Mouse (Mus musculus): ENCODE results near the gene Sirt3. TPM values are rescaled to one million over a fixed set of nuclear protein-coding genes. Genes with fewer than 3 reads are reported as not detected.
A peak's percentile ranks its signal among the peaks of the same experiment; 100 is the strongest.

Gene Sirt3
- polyA plus RNA-seq, 1 experiment from 2014 or later, result 27.3 TPM

DNA sequence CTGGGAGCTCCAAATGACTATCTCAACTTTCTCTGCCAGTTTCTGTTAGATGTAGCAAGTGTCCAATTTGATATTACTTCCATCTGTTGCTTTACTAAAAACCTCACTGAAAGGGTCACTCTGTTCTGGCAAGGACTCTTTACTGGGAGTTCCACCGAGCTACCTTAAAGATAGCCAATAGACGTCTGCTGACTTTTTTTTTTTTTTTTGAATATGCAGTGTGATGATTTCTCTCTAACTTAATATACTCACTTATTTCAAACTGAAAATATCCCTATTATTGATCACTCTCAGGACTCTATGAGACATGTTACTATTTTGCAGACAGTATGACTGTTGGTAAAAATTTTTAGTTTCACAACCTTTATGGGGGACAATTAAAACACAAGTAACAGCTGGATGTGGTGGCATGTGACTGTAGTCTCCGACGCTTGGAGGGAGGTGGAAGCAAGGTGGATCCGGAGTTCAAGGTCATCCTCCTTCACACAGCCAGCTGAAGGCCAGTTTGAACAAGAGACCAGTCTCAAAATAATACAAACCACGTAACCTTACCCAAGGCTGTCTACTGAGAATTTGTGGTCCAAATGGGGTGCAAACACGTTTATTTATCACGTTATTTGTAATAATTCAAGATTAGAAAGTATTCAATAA, 1.1 kb downstream of the Sirt3 start:
- WGBS, result 34% methylated on average over 8 of the region's 8 CpGs
- H3K36me3 ChIP-seq, result peaks cover 42% of the 10 kb centered on the region
- peaks cover 20% of the 10 kb centered on the region for H3K4me1 ChIP-seq (replicated peaks)
- DNase-seq (ENCODE audit: low spot score), result no peak
- H3K4me3 ChIP-seq, result peak overlapping the region; percentile 90
- peak overlapping the region; percentile 91 for H3K27ac ChIP-seq
- no peaks in the 10 kb centered on the region for H3K9me3 ChIP-seq
- no peaks in the 10 kb centered on the region for H3K27me3 ChIP-seq (ENCODE audit: insufficient read depth, poor library complexity, severe bottlenecking)

DNA sequence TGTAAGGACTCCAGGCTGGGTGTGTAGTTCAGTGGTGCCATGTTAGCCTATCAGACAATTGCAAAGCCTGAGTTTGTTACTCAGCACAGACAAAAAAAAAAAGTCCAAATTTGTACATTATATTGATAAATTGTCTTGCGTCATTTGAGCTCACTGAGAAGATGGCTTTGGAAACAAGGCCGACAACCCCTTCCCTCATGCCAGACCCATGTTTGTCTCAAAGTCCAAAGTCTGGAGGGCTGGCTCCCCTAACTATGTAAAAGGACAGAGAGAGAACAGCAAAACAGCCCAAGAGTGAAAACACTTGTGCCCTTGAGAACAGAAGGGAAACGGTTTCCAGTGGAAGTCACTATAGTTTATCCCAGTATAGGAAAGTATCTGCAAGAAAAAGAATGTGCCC, 1.7 kb downstream of the Sirt3 start:
- peak overlapping the region; percentile 90; the same call in 1 of the 2 replicates for H3K4me3 ChIP-seq
- 90% methylated on average over 3 of the region's 3 CpGs for WGBS
- H3K36me3 ChIP-seq, result peaks cover 41% of the 10 kb centered on the region
- H3K9me3 ChIP-seq, result no peaks in the 10 kb centered on the region
- H3K4me1 ChIP-seq (replicated peaks), result peaks cover 20% of the 10 kb centered on the region
- no peak for DNase-seq (ENCODE audit: low spot score)
- no peak overlapping the region for H3K27ac ChIP-seq
- no peaks in the 10 kb centered on the region for H3K27me3 ChIP-seq (ENCODE audit: insufficient read depth, poor library complexity, severe bottlenecking)

DNA sequence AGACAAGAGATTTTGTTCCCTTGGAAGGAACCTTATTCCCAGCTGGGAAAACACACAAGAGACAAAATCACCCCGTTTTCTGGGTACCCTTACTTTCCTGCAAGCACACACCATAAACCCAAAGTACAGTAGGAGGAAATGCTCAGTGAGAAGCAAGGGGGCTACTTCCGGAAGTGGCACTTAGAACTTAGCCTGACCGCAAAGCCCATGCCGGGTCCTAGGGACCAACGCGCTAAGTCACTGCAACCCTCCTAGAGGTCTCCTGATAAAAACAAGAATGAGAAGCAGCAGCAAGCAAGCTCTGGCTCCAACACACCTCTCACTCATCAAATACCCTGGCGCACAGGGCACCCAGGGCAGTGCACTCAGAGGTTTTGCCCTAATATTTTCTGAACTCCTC, 2.8 kb downstream of the Sirt3 start:
- peaks cover 20% of the 10 kb centered on the region for H3K4me1 ChIP-seq (replicated peaks)
- 90% methylated on average over 7 of the region's 7 CpGs for WGBS
- no peak overlapping the region for H3K4me3 ChIP-seq
- H3K27me3 ChIP-seq (ENCODE audit: insufficient read depth, poor library complexity, severe bottlenecking), result no peaks in the 10 kb centered on the region
- H3K27ac ChIP-seq, result no peak overlapping the region
- no peaks in the 10 kb centered on the region for H3K9me3 ChIP-seq
- no peak for DNase-seq (ENCODE audit: low spot score)
- peaks cover 38% of the 10 kb centered on the region for H3K36me3 ChIP-seq

DNA sequence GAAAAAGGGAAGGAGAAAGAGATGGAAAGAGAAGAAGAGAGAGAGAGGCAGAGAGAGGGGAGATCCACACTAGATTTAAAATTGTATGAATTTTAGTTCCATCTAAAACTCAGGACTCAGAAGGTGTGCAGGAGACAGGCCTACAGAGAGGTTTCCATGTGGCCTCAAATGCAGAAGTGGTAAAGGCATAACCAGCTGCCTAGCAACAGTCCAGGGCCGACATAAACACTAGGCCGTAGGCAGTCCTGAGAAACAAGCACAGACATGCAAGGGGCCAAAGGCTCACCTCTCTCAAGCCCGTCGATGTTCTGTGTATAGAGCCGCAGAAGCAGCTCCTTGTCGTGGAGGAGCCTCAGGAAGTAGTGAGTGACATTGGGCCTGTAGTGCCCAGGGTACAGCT, 4.7 kb downstream of the Sirt3 start:
- H3K36me3 ChIP-seq, result peaks cover 37% of the 10 kb centered on the region
- no peaks in the 10 kb centered on the region for H3K9me3 ChIP-seq
- no peak overlapping the region for H3K4me3 ChIP-seq
- 81% methylated on average over 6 of the region's 6 CpGs for WGBS
- H3K4me1 ChIP-seq (replicated peaks), result peaks cover 8% of the 10 kb centered on the region
- no peak overlapping the region for H3K27ac ChIP-seq
- no peaks in the 10 kb centered on the region for H3K27me3 ChIP-seq (ENCODE audit: insufficient read depth, poor library complexity, severe bottlenecking)
- no peak for DNase-seq (ENCODE audit: low spot score)

DNA sequence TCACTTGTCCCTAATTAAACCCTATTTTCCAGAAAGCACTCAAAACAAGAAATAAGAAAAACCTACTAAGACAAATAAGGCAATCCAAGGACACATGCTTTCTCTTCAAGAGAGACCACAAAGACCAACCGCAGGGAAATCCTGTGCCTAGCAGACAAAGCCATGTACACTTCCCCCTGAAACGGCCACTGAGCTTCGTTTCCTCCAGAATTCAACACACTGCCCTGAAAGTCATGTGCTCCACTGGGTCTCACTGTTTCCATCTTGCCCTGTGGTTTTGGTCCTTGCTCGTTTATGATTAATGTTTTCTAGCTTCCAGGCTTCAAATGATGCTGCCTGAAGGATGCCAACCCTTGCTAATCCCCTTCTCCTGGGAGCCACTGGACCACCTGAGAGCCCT, 7.9 kb downstream of the Sirt3 start:
- WGBS, result 89% methylated on average over 4 of the region's 4 CpGs
- H3K36me3 ChIP-seq, result peaks cover 40% of the 10 kb centered on the region
- no peaks in the 10 kb centered on the region for H3K9me3 ChIP-seq
- no peak for DNase-seq (ENCODE audit: low spot score)
- H3K4me3 ChIP-seq, result no peak overlapping the region
- H3K4me1 ChIP-seq (replicated peaks), result no peaks in the 10 kb centered on the region
- H3K27me3 ChIP-seq (ENCODE audit: insufficient read depth, poor library complexity, severe bottlenecking), result no peaks in the 10 kb centered on the region
- H3K27ac ChIP-seq, result no peak overlapping the region

DNA sequence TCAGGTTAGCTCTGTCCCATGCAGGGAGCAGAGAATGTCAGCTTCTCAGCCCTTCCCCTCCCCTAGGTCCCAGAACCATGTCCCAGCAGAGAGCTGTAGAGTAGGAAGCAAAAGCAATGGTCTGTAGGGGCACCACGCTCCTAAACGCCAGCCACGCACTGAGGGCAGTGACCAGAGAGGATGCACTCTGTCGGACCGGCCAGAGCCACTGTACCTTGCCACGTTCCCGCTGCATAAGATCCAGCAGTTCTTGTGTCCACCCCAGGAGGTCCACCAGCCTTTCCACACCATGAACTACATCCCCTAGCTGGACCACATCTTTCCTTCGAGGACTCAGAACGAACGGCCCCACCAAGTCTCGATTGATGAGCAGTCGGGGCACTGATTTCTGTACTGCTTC, 17.3 kb downstream of the Sirt3 start:
- Histone ChIP-seq H3K9me3 (no peaks in the 10 kb centered on the region), H3K36me3 (peaks cover 79% of the 10 kb centered on the region), H3K4me1 (replicated peaks) (no peaks in the 10 kb centered on the region), H3K4me3 (no peak overlapping the region), H3K27me3 (ENCODE audit: insufficient read depth, poor library complexity, severe bottlenecking) (no peaks in the 10 kb centered on the region), H3K27ac (no peak overlapping the region)
- 86% methylated on average over 12 of the region's 12 CpGs for whole genome bisulfite sequencing
- no peak for DNase-seq (ENCODE audit: low spot score)

DNA sequence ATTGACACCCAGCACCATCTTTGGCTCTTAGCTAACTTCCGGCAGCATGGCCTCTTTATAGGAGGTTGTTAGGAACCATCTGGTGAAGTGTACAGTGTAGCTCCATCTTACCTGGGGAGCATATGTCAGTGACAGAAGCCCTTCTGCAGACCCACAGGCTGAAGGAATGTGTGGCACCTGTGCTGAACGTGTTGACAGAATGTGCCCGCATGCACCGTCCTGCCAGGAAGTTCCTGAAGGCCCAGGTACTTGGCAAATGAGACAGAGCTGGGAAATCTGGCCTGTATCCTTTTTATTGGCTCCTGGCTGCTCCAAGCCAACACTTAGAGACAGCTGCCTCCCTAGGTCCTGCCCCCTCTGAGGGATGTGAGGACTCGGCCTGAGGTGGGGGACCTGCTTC, 21.4 kb downstream of the Sirt3 start:
- Histone ChIP-seq H3K36me3 (peaks cover 74% of the 10 kb centered on the region), H3K9me3 (no peaks in the 10 kb centered on the region), H3K27ac (no peak overlapping the region), H3K27me3 (ENCODE audit: insufficient read depth, poor library complexity, severe bottlenecking) (no peaks in the 10 kb centered on the region), H3K4me3 (no peak overlapping the region), H3K4me1 (replicated peaks) (peaks cover 20% of the 10 kb centered on the region)
- WGBS, result 91% methylated on average over 5 of the region's 5 CpGs
- DNase-seq (ENCODE audit: low spot score), result no peak

DNA sequence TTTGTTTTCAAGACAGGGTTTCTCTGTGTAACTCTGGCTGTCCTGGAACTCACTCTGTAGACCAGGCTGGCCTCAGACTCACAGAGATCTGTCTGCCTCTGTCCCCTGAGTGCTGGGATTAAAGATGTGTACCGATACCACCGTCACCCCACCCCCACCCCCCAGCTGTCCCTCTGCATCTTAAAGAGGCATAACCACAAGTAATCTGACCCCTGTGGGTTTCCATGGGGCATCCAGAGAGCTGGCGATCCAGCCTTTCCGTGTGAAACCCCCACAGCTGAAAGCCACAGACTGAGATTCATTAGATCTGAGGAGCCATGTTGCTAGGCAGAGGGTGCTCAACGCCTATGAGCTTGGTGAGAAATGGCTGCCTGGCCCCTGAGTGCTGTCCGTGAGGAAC, 22.1 kb downstream of the Sirt3 start:
- Histone ChIP-seq H3K9me3 (no peaks in the 10 kb centered on the region), H3K27me3 (ENCODE audit: insufficient read depth, poor library complexity, severe bottlenecking) (no peaks in the 10 kb centered on the region), H3K27ac (no peak overlapping the region), H3K4me3 (no peak overlapping the region), H3K36me3 (peaks cover 69% of the 10 kb centered on the region), H3K4me1 (replicated peaks) (peaks cover 28% of the 10 kb centered on the region)
- no peak for DNase-seq (ENCODE audit: low spot score)
- WGBS, result 82% methylated on average over 6 of the region's 6 CpGs

DNA sequence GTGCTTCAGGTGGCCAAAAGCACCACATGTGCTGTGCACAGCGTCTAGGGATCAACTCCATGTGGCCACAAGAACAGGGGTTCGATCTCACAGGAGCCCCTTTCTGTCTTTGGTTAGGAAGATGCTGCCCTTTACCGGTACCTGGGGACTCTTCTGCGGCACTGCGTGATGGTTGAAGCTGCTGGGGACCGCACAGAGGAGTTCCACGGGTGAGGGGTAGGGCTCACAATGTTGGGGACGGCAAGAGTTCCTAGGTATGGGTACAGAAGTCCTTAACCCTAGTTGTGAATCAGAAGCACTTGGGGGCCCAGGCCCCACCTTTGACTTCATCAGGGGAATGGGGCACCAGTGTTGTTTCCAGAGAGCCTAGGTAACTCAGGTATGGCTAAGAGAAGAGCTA, 23.4 kb downstream of the Sirt3 start:
- no peaks in the 10 kb centered on the region for H3K9me3 ChIP-seq
- H3K27ac ChIP-seq, result no peak overlapping the region
- H3K4me1 ChIP-seq (replicated peaks), result peaks cover 30% of the 10 kb centered on the region
- 95% methylated on average over 8 of the region's 8 CpGs for WGBS
- peaks cover 67% of the 10 kb centered on the region for H3K36me3 ChIP-seq
- no peak for DNase-seq (ENCODE audit: low spot score)
- no peaks in the 10 kb centered on the region for H3K27me3 ChIP-seq (ENCODE audit: insufficient read depth, poor library complexity, severe bottlenecking)
- H3K4me3 ChIP-seq, result peak overlapping the region; percentile 74

DNA sequence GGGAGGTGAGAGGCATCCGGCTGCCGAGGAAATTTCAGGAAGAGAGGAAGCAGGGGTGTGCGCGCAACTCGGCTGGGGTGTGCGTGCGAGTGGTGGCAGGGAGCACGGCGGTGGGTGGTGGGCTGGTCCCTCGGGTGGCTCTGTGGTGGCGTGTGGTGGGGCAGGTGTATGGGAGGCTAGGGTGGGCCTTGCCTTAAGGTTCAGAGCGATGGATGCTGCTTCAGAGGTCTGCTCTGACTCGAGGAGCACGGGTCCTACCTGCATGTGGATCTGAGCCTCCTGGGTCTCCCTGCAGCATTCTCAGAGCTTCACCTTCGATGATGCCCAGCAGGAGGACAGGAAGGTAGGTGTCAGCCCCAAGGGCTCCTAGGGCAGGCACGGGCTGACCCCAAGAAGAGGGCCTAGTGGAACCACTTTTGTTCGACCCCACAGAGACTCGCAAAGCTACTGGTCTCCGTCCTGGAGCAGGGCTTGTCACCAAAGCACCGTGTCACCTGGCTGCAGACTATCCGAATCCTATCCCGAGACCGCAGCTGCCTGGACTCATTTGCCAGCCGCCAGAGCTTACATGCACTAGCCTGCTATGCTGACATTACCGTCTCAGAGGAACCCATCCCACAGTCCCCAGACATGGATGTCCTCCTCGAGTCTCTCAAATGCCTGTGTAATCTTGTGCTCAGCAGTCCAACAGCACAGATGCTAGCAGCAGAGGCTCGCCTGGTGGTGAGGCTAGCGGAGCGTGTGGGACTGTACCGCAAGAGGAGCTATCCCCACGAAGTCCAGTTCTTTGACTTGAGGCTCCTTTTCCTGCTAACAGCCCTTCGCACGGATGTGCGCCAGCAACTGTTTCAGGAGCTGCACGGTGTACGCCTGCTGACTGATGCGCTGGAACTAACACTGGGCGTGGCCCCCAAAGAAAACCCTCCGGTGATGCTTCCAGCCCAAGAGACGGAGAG, 24.3 kb downstream of the Sirt3 start, which contains the start of gene Bet1l:
Gene Bet1l, minus strand, starts transcription at position 28 of the 956 bp plus-strand sequence.
- WGBS, result 41% methylated on average over 40 of the region's 40 CpGs
- peaks cover 67% of the 10 kb centered on the region for H3K36me3 ChIP-seq
- no peak for DNase-seq (ENCODE audit: low spot score)

DNA sequence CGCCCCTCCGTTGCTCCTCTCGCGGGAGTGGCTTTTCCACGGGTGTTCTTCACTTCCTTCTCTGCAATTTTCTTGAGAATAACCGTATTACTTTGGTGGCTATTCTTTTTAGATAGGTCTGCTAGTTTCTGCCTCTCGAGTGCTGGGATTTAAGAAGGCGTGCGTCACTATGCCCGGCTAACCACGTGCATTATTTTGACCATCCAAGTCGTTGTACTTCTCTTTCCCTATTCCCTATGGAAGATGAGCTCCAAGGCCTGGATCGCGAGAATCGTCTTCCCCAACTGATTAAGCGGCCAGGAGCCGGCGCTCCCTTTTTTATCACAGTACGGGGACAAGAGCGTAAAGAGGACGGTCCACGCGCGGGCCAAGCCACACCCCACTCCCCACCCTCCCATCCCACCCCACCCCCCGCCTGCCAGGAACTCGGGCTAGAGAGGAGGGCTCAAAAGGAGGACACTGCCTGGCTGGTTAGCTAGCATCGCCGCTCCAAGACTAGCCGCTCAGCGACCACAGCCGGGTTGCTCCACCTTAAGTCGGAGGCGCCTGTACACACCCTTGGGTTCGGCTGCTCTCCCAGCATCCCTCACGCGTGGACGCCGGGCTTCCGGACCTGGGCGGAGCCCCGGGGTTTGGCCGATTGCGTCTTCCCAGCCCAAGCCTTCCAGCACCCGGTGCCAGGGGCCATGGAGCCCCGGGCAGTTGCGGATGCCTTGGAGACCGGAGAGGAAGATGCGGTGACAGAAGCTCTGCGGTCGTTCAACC, 25.1 kb downstream of the Sirt3 start, which contains the start of gene Ric8a:
Gene Ric8a, plus strand, starts transcription at position 173 of the 765 bp plus-strand sequence.
- Histone ChIP-seq H3K9me3 (no peaks in the 10 kb centered on the region), H3K27me3 (ENCODE audit: insufficient read depth, poor library complexity, severe bottlenecking) (no peaks in the 10 kb centered on the region), H3K4me3 (peak within 1 kb of the TSS; percentile 74), H3K27ac (peak within 1 kb of the TSS; percentile 87), H3K4me1 (replicated peaks) (peaks cover 30% of the 10 kb centered on the region), H3K36me3 (peaks cover 67% of the 10 kb centered on the region)
- under 1% methylated on average over 50 of the region's 50 CpGs for WGBS
- peak; percentile 80 for DNase-seq (ENCODE audit: low spot score)

More for the DNA sequence above, 24.3 kb downstream of the Sirt3 start, which contains the start of gene Bet1l:
- H3K4me3 ChIP-seq, result peak within 1 kb of the TSS; percentile 74
- H3K4me1 ChIP-seq (replicated peaks), result peaks cover 30% of the 10 kb centered on the region
- H3K27me3 ChIP-seq (ENCODE audit: insufficient read depth, poor library complexity, severe bottlenecking), result no peaks in the 10 kb centered on the region
- peak within 1 kb of the TSS; percentile 87 for H3K27ac ChIP-seq
- no peaks in the 10 kb centered on the region for H3K9me3 ChIP-seq

DNA sequence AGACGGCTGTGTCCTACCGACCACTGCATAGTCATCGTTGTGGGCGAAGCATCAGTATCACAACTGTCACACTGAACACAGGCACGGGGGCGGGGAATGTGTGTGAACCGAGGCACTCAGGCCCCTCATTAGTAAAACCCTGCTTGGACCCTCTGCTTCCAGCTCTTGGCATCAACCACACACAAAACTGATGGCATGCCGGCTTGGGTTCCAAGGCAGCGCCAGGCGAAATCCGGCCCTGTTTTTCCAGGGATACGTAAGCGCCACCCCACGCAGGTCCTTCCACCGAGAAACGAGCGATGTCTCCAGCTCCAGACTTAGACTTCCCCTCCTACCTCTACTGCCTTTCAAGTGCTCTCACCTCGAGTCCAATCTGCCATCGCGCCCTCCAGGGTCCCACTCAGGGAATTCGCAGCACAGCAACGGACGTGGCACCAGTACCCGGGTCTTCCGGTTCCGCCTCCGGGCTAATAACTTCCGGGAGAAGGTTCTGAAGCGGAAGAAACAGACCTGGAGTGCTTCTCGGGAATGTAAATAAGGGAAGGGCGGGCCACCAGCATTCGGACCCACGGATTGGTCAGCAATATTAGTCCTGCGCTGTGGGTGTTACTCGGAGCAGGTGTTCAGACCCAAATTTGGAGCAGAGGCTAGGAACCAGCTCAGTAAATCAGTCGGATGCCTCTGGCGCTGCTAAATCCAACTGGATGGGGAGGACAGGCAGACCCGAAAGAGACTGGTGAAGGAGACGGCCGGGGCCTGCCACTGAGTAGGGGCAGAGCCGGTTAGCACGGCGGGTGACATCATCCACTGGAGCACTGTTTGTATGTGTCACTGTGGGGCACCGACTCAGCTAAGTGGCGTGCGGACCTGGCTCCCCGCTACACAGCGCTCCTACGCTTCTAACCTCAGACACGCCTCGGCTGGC, 26.0 kb downstream of the Sirt3 start, which contains the start of gene Gm45785:
Gene Gm45785, minus strand, starts transcription at position 472 of the 925 bp plus-strand sequence.
- peak; percentile 91 for DNase-seq (ENCODE audit: low spot score)
- peak within 1 kb of the TSS; percentile 74 for H3K4me3 ChIP-seq
- H3K36me3 ChIP-seq, result peaks cover 66% of the 10 kb centered on the region
- H3K27me3 ChIP-seq (ENCODE audit: insufficient read depth, poor library complexity, severe bottlenecking), result no peaks in the 10 kb centered on the region
- WGBS, result 1% methylated on average over 51 of the region's 51 CpGs
- H3K4me1 ChIP-seq (replicated peaks), result peaks cover 30% of the 10 kb centered on the region
- H3K27ac ChIP-seq, result peak within 1 kb of the TSS; percentile 87
- no peaks in the 10 kb centered on the region for H3K9me3 ChIP-seq

Data from hindbrain, embryonic 10.5 days (tissue).